Mouse (Mus musculus) spleen, adult 12 weeks (tissue): ENCODE results near the gene Gfer.

Source experiments
- DNase-seq: peaks from one replicate; pipeline ENCODE4 v3.0.0; 2022; ENCODE audit warnings: low spot score

Gene Gfer

GRCm38 (mm10) chr17:24696011-24696697 is at the start of gene Gfer, which contains the start of gene Noxo1:
Gene Gfer (minus strand): TSS chr17:24696156.
Gene Noxo1 (plus strand): TSS chr17:24696234.
- peak; percentile 86 for DNase-seq

GRCm38 (mm10) chr17:24744381-24744780 is 48.4 kb upstream of the Gfer start:
- DNase-seq: no peak

GRCm38 (mm10) chr17:24743896-24744295 is 47.9 kb upstream of the Gfer start:
- DNase-seq: no peak

GRCm38 (mm10) chr17:24742307-24742706 is 46.4 kb upstream of the Gfer start:
- no peak for DNase-seq

- no peak for DNase-seq
Measured at GRCm38 (mm10) chr17:24739926-24740325, 44.0 kb upstream of the Gfer start.

- DNase-seq: no peak
Measured at GRCm38 (mm10) chr17:24738238-24738637, 42.3 kb upstream of the Gfer start.

- DNase-seq: no peak
Measured at GRCm38 (mm10) chr17:24737135-24737810, 41.3 kb upstream of the Gfer start.

- peak; percentile 95 for DNase-seq
Measured at GRCm38 (mm10) chr17:24736330-24737051, 40.5 kb upstream of the Gfer start, which contains the start of gene Msrb1. Gene Msrb1 (plus strand): TSS chr17:24736642.

- no peak for DNase-seq
Measured at GRCm38 (mm10) chr17:24735446-24735845, 39.5 kb upstream of the Gfer start.

GRCm38 (mm10) chr17:24734513-24734912 is 38.6 kb upstream of the Gfer start:
- no peak for DNase-seq

- DNase-seq: no peak
Measured at GRCm38 (mm10) chr17:24733434-24734050, 37.6 kb upstream of the Gfer start.

- no peak for DNase-seq
Measured at GRCm38 (mm10) chr17:24732233-24732935, 36.4 kb upstream of the Gfer start.

GRCm38 (mm10) chr17:24730787-24731186 is 34.8 kb upstream of the Gfer start:
- DNase-seq: no peak

GRCm38 (mm10) chr17:24729067-24729466 is 33.1 kb upstream of the Gfer start:
- DNase-seq: no peak

- no peak for DNase-seq
Measured at GRCm38 (mm10) chr17:24728184-24728583, 32.2 kb upstream of the Gfer start.

GRCm38 (mm10) chr17:24727618-24728017 is 31.7 kb upstream of the Gfer start, which contains the start of gene Rpl3l:
Gene Rpl3l (plus strand): TSS chr17:24727820.
- no peak for DNase-seq

GRCm38 (mm10) chr17:24725637-24726390 is 29.9 kb upstream of the Gfer start:
- no peak for DNase-seq

GRCm38 (mm10) chr17:24724184-24724583 is 28.2 kb upstream of the Gfer start, which contains the start of gene Ndufb10:
Gene Ndufb10 (minus strand): TSS chr17:24724478.
- DNase-seq: peak; percentile 93

- no peak for DNase-seq
Measured at GRCm38 (mm10) chr17:24723881-24724180, 27.9 kb upstream of the Gfer start.

GRCm38 (mm10) chr17:24723122-24723880 is 27.3 kb upstream of the Gfer start:
- DNase-seq: no peak
